Mouse (Mus musculus): ENCODE data around the gene Rac2. TPM values are rescaled to one million over a fixed set of nuclear protein-coding genes. Genes with fewer than 3 reads are reported as not detected.

Rac2 gene
- polyA plus RNA-seq, 1 experiment, result 117 TPM

DNA sequence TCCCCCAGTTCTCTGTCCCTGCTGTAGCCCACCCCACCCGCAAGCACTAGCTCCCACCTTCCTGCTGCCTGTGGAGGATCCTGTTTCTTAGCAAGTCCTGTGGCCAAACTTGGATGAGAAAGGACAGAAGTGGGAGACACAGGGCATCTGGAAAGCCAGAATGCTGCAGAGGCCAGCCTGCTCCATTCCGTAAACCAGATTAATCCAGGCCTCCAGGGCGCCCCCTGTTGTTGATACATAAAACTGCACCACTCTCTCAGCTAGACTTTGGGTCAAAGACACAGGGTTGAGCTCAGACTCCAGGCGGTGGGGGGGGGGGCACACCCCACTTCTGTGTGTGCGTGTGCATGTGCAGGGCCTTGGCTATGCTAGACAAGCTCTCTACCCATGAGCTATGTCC is 22.9 kb upstream of the Rac2 start:
- TF ChIP-seq POLR2A (IDR thresholded peaks at IDR 0.05; ENCODE audit: low read depth, low read length), result no peak
- TF ChIP-seq CTCF (conservative IDR thresholded peaks at IDR 0.05; ENCODE audit: insufficient read depth, insufficient read length, low read depth, low read length), result no peak
- no peak for DNase-seq
- no peak overlapping the region for H3K27ac ChIP-seq (ENCODE audit: insufficient read depth, low read depth, low read length)
- H3K4me1 ChIP-seq (ENCODE audit: control insufficient read depth, insufficient read depth, low read length), result no peaks in the 10 kb centered on the region
- no peaks in the 10 kb centered on the region for H3K27me3 ChIP-seq (replicated peaks; ENCODE audit: control insufficient read depth, insufficient read depth, low read length)
- 74% methylated on average over 5 of the region's 5 CpGs for WGBS
- H3K4me3 ChIP-seq (ENCODE audit: insufficient read depth, low read depth, low read length), result no peak overlapping the region
- H3K36me3 ChIP-seq (ENCODE audit: control insufficient read depth, insufficient read depth, low read length), result no peaks in the 10 kb centered on the region

DNA sequence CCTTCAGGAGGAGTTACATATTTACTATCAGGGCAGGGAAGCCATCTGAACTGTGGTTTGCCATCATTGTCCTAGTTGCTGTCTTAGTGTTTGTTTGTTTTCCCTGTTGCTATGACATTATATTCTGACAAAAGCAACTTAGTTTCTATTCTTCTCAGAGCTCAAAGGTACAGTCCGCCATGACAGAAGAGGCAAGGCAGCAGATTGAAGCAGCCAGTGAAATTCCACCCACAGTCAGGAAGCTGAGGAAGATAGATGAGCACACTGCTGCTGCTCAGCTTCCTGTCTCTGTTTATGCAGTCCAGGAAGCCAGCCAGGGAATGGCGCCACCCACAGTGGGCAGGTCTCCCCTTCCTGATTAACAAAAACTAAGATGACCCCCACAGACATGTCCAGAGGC is 22.2 kb upstream of the Rac2 start:
- TF ChIP-seq CTCF (conservative IDR thresholded peaks at IDR 0.05; ENCODE audit: insufficient read depth, insufficient read length, low read depth, low read length), result no peak
- no peak for TF ChIP-seq POLR2A (IDR thresholded peaks at IDR 0.05; ENCODE audit: low read depth, low read length)
- Histone ChIP-seq H3K4me3 (ENCODE audit: insufficient read depth, low read depth, low read length) (no peak overlapping the region), H3K36me3 (ENCODE audit: control insufficient read depth, insufficient read depth, low read length) (no peaks in the 10 kb centered on the region), H3K4me1 (ENCODE audit: control insufficient read depth, insufficient read depth, low read length) (no peaks in the 10 kb centered on the region), H3K27me3 (replicated peaks; ENCODE audit: control insufficient read depth, insufficient read depth, low read length) (no peaks in the 10 kb centered on the region), H3K27ac (ENCODE audit: insufficient read depth, low read depth, low read length) (no peak overlapping the region)
- 77% methylated on average over 2 of the region's 2 CpGs for WGBS
- DNase-seq, result no peak

DNA sequence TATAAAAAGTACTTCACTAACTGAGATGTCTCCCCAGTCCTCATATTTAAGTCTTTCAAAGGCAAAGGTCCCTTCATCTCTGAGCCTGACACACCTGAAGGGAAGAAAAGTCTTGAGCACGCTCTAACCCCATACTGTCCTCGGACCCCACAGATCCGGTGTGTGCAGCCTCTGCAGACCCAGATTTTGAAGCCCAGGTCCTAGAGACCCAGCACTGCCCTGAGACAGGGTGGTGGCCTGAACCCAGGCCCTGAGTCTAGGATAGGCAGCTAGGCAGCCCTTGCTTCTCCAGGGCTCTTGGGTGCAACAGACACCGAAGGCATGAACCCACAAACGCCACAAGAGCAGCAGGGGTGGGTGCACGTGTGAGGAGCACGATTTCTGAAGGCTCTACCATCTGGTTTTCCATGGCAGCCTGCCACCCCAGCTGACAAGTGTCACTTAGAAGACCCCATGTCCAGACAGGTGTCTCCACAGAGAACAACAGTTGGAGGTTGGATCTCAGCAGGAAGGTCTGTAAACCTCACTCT is 21.4 kb upstream of the Rac2 start:
- Histone ChIP-seq H3K36me3 (ENCODE audit: control insufficient read depth, insufficient read depth, low read length) (no peaks in the 10 kb centered on the region), H3K27me3 (replicated peaks; ENCODE audit: control insufficient read depth, insufficient read depth, low read length) (no peaks in the 10 kb centered on the region), H3K4me3 (ENCODE audit: insufficient read depth, low read depth, low read length) (no peak overlapping the region), H3K4me1 (ENCODE audit: control insufficient read depth, insufficient read depth, low read length) (no peaks in the 10 kb centered on the region), H3K27ac (ENCODE audit: insufficient read depth, low read depth, low read length) (no peak overlapping the region)
- TF ChIP-seq POLR2A (IDR thresholded peaks at IDR 0.05; ENCODE audit: low read depth, low read length) (no peak), CTCF (conservative IDR thresholded peaks at IDR 0.05; ENCODE audit: insufficient read depth, insufficient read length, low read depth, low read length) (no peak)
- 89% methylated on average over 7 of the region's 7 CpGs for WGBS
- no peak for DNase-seq

DNA sequence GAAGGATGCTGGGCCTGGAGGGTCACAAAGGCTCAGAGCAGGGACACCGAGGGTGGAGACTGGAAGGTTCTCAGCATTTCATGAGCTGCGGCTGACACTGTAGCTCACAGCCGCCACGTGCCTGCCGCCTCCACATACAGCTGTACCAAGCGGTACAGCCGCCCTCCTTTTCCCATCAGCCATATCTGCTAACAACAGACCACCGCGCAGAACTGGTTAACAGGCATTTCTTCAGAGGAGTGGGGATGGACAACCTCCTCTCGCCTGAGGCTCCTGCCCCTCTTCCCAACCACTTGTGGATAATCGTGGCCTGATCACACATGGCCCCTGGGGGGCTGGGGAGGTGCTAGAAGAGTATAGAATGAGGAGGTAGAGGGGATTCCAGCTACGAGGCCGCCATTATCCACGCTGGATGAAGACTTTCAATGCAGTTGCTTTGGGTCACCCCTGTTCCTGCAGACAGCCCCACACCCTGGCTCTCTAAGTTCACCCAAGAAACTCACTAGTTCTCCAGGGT is 19.9 kb upstream of the Rac2 start:
- Histone ChIP-seq H3K4me3 (ENCODE audit: insufficient read depth, low read depth, low read length) (no peak overlapping the region), H3K27me3 (replicated peaks; ENCODE audit: control insufficient read depth, insufficient read depth, low read length) (no peaks in the 10 kb centered on the region), H3K27ac (ENCODE audit: insufficient read depth, low read depth, low read length) (no peak overlapping the region), H3K36me3 (ENCODE audit: control insufficient read depth, insufficient read depth, low read length) (no peaks in the 10 kb centered on the region), H3K4me1 (ENCODE audit: control insufficient read depth, insufficient read depth, low read length) (no peaks in the 10 kb centered on the region)
- TF ChIP-seq POLR2A (IDR thresholded peaks at IDR 0.05; ENCODE audit: low read depth, low read length) (no peak), CTCF (conservative IDR thresholded peaks at IDR 0.05; ENCODE audit: insufficient read depth, insufficient read length, low read depth, low read length) (no peak)
- DNase-seq, result no peak
- 75% methylated on average over 14 of the region's 14 CpGs for WGBS

DNA sequence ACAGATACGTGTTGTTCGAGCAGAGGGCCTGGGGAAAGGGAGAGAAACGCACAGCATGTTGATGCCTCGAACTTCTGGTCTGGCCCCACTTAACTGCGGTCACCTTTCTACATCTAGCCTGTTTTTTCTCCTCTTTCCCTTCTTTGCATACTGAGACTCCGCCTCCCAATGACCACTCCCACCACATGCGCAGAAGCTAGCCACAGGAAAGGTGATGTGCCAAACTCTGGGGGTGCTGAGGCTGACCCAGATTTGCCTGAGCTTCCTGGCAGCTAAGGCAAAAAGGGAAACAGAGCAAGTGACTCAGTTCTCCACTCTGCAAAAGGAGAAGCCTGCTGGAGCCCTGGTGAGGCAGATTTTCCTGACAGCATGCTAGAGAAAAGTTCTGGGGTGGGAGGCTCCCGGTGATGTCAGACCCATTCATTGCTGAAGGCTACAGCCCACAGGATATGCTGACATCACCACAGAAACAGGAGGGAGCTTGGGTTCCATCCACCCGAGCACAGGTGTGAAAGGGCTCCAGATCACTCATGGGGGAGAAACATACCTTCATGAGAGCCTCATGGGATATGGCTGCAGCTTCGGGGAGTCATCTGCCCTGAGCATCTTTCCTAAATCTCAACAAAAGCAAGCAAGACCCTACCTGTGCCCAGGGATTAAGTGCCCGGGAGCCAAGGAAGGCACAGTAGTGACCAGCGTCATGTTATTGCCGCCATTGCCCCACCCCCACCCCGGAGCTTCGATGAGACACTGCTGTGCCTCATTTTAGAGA is 19.3 kb upstream of the Rac2 start:
- no peak overlapping the region for H3K27ac ChIP-seq (ENCODE audit: insufficient read depth, low read depth, low read length)
- no peaks in the 10 kb centered on the region for H3K4me1 ChIP-seq (ENCODE audit: control insufficient read depth, insufficient read depth, low read length)
- DNase-seq, result no peak
- no peaks in the 10 kb centered on the region for H3K27me3 ChIP-seq (replicated peaks; ENCODE audit: control insufficient read depth, insufficient read depth, low read length)
- 50% methylated on average over 15 of the region's 15 CpGs for WGBS
- H3K36me3 ChIP-seq (ENCODE audit: control insufficient read depth, insufficient read depth, low read length), result no peaks in the 10 kb centered on the region
- H3K4me3 ChIP-seq (ENCODE audit: insufficient read depth, low read depth, low read length), result no peak overlapping the region
- no peak for TF ChIP-seq POLR2A (IDR thresholded peaks at IDR 0.05; ENCODE audit: low read depth, low read length)
- no peak for TF ChIP-seq CTCF (conservative IDR thresholded peaks at IDR 0.05; ENCODE audit: insufficient read depth, insufficient read length, low read depth, low read length)

DNA sequence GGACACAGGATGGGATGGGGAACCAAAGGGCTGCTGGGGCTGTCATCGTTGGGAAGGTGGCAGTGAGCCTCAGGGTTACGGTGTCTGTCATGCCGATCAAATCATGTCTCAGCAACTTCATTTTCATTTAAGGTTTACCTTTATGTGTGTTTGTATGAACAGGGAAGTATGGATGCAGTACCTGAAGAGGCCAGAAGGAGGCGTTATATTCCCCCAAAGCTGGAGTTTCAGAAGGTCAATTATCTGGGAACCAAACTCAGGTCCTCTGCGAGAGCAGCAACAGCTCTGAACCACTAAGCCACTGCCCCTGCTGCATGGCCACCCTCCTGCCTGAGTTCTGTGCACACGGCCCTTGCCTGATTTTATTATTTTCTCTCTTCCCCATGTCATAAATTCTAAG is 18.2 kb upstream of the Rac2 start:
- DNase-seq, result no peak
- Histone ChIP-seq H3K4me3 (ENCODE audit: insufficient read depth, low read depth, low read length) (no peak overlapping the region), H3K4me1 (ENCODE audit: control insufficient read depth, insufficient read depth, low read length) (no peaks in the 10 kb centered on the region), H3K27ac (ENCODE audit: insufficient read depth, low read depth, low read length) (no peak overlapping the region), H3K27me3 (replicated peaks; ENCODE audit: control insufficient read depth, insufficient read depth, low read length) (no peaks in the 10 kb centered on the region), H3K36me3 (ENCODE audit: control insufficient read depth, insufficient read depth, low read length) (no peaks in the 10 kb centered on the region)
- no peak for TF ChIP-seq CTCF (conservative IDR thresholded peaks at IDR 0.05; ENCODE audit: insufficient read depth, insufficient read length, low read depth, low read length)
- TF ChIP-seq POLR2A (IDR thresholded peaks at IDR 0.05; ENCODE audit: low read depth, low read length), result no peak
- 73% methylated on average over 6 of the region's 6 CpGs for WGBS

DNA sequence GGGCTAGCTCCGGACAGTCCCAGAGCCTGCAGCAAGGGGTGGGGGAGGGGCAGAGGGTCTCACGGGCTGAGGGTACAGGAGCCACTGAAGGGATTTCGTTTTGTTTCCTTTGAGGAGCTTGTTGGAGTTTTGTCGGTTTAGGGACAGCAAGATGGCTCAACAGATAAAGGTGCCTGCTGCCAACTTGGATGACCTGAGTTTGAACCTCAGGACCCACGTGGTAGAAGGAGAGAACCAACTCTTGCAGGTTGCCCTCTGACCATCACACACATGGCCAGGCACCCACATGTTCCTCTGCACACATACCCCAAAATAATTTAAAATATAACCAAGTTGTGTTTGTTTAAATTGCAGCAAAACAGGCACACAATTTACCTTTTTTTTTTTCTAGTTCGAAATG is 17.4 kb upstream of the Rac2 start:
- Histone ChIP-seq H3K36me3 (ENCODE audit: control insufficient read depth, insufficient read depth, low read length) (no peaks in the 10 kb centered on the region), H3K4me1 (ENCODE audit: control insufficient read depth, insufficient read depth, low read length) (no peaks in the 10 kb centered on the region), H3K27ac (ENCODE audit: insufficient read depth, low read depth, low read length) (no peak overlapping the region), H3K4me3 (ENCODE audit: insufficient read depth, low read depth, low read length) (no peak overlapping the region), H3K27me3 (replicated peaks; ENCODE audit: control insufficient read depth, insufficient read depth, low read length) (no peaks in the 10 kb centered on the region)
- DNase-seq, result no peak
- 63% methylated on average over 6 of the region's 6 CpGs for WGBS
- TF ChIP-seq CTCF (conservative IDR thresholded peaks at IDR 0.05; ENCODE audit: insufficient read depth, insufficient read length, low read depth, low read length), result no peak
